Mouse (Mus musculus): ENCODE data around the gene Cry2.
"Not testable (repeated sequence)": the region's sequence is repeated elsewhere in the genome, so short reads cannot be mapped to it uniquely, and the experiment has no call there.

The Cry2 gene

DNA sequence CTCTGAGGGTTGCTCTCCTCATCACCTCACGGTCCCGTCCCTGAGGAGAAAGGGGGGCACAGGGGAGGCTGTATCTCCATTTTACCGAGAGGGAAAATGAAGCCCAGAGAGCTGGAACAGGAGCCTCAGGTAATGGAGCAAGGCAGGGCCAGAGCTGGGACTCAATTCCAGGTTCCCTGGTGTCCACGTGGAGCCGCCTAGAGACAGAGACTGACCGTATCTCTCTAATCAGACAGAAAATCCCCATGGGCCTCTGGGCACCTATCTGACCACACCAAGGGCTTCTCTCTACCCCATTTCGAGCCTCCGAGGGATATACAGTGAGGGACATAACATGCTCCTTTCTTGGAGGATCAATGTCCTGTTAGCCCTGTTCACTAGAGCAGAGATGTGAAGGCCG is 10.7 kb downstream of the Cry2 start:
- in situ Hi-C loops (cut with MboI; ENCODE audit: low sequenced_read_pairs): no loop called here

DNA sequence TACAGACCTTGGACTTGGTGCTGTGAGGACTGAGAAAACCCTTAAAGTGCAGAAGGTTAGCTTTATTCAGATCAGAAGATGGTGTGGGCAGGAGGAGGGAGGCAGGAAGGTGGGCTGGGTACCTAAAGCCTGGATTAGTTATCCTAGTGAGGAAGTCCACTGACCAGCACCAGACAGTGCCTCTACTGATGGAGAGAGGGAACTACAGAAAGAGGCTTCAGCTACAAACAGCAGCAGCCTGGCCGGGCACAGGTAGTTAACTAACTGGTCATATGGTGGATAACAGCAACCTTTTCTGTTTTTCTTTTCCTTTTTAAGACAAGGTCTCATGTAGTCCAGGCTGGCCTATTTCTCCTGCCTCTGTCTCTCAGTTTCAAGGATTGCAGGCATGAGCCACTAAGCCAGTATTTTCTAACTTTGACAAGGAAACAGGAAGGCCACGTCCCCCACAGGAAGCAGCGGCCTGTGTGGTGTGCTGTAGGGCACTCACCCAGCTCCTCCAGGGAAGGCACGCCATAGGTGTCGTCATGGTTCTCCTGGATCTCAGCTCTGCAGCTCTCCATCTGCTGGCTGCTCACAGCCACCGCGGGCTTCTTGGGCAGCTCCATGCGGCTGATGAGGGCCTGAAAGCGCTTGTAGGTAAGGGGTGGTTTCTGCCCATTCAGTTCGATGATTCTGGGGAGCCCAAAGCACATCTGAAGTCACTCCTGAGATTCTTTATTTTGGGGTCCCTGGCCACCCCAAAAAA is 11.3 kb downstream of the Cry2 start:
- in situ Hi-C loops (cut with MboI; ENCODE audit: low sequenced_read_pairs): no loop called here

DNA sequence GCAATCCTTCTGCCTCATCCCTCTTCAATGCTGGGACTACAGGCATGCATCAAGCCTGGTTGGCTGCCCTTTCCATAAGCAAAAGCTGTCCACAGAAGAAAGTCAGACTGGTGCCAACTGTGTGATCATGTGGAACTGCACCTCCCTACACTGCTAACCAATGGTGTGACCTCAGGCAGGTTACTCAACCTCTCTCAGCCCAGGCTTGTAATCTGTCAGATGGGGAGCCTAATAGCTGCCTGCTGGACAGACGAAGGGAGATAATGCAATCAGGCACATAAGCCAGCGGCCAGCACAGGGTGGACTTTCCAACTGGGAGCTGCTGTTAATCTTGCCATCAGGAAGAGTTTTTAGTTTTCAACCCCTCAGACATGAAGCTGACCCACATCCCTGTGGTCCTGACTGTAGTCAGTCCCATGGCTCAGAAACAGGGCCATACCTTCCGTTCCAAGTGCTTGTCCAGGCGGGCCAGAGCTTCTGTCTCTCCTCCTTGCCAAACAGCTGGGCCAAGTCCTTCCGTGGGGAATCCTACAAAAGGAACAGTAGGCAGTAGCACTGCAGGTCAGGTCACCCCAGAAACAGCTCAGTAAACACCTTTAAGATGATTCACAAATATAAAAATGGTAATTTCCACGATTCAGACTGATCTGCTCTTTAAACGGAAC is 12.0 kb downstream of the Cry2 start:
- in situ Hi-C loops (cut with MboI; ENCODE audit: low sequenced_read_pairs): no loop called here

DNA sequence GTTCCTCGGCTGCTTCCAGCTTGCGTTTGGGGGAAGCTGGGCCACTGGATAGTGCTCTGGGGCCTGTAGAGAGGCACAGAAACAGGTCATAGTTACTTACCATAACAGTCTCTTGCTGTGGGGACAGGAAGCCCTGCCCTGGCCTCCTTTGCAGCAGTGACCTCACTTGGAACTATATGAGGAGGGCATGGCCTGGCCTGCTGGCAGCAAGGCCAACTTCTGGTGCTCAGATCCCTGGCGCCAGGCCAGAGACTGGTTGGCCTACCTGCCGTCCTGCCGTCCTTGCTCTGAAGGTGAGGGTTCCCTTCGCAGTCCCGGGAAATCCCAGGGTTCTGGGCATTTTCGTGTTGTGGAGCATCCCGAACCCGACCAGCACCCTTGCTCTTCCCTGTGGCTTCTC is 22.1 kb downstream of the Cry2 start:
- in situ Hi-C loops (cut with MboI; ENCODE audit: low sequenced_read_pairs): no loop called here

DNA sequence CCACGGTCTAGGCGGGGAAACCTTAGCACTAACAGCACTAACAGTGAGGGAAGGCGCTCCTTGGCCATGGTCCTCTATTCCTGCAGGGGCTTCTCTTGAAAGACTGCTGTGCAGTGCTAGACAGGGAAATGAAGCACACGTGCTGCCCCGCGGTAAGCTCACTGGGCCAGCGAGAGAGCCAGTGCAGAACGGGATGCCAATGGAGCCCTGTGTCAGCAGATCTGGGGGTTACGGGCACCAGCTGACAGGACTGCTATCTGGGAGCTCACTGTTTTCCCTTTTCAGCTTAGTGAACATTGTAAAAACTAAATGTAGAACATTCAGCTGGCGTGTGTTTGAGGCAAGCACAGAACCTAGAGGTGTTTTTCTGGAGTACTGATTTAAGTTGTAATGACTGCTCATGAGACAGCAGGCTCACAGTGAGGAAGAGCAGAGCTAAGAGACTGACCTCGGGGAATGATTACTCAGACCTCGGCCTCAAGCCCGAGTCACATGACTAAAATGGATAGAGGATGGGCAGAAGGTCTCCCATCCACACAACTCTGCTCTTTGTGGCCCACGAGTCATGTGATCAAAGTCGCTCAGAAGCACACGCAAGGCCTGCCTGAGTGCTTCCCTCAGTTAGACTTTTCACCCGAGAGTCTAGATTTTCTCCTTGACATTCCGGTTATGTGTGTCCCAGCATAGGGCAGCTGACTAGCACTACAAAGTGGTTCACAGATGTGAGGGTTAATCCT is 25.4 kb downstream of the Cry2 start:
- in situ Hi-C loops (cut with MboI; ENCODE audit: low sequenced_read_pairs): no loop called here

DNA sequence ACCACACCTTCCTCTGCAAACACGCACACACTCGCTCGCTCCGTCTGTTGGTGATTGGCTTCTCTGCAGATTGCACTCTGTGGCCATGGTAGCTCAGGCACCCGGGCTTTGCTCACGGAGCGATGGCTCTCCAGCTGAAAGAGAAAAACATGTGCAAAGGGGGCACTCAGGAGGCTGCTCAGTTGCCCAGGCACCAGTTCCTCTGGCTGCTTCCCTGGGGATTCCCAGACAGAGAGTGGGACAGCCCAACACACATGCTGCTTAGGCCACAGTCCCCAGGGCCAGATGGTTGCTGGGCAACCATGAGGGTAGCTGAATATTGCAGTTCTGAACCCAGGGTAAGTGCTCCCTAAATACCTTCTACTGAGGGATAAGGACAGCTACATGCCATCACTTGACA is 28.2 kb downstream of the Cry2 start:
- in situ Hi-C loops (cut with MboI; ENCODE audit: low sequenced_read_pairs): no loop called here

DNA sequence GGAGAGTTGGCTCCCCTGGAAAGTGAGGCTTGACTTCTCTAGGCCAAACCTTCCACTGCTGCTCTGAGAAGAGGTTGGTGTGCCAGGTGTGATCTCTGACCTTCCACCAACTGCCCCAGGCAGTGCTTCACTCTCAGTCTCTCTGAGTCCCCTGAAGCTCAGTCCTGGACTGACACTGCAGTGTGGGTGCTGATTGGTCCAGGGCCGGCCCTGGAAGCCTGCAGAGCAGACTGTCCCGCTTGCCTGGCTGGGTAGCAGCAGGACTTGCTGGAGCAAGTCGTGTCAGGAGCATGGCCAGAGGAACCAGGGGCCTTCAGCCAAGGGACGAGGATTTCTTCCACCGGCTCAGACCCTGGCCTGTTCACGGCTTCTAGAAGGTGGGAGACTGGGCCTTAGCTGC is 29.1 kb downstream of the Cry2 start:
- in situ Hi-C loops (cut with MboI; ENCODE audit: low sequenced_read_pairs): no loop called here

DNA sequence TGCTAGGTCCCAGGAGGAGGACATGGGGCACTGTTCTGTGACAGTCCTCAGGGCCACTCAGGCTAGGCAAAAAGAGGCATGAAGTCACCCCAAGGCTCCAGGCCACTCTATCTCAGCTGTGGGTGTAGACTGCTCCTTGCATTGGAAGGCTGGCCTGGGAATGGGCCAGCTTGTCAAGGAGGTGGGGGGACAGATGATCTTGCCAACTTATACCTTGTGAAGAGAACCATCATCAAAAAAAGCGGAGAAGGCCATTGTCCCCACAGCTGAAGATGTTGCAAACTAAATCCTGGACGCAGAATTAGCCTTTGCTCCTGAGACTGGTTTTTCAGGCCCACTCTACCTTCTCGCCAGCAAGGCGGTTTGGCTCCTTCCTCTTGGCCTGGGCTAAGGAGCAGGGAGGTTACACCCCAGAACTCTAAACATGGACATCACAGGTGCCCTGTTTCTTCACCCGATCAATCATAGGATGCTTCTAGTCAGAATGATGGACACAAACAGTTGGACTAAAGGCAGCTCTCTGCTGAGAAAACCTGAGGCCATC is 30.0 kb downstream of the Cry2 start:
- in situ Hi-C loops (cut with MboI; ENCODE audit: low sequenced_read_pairs): no loop called here

DNA sequence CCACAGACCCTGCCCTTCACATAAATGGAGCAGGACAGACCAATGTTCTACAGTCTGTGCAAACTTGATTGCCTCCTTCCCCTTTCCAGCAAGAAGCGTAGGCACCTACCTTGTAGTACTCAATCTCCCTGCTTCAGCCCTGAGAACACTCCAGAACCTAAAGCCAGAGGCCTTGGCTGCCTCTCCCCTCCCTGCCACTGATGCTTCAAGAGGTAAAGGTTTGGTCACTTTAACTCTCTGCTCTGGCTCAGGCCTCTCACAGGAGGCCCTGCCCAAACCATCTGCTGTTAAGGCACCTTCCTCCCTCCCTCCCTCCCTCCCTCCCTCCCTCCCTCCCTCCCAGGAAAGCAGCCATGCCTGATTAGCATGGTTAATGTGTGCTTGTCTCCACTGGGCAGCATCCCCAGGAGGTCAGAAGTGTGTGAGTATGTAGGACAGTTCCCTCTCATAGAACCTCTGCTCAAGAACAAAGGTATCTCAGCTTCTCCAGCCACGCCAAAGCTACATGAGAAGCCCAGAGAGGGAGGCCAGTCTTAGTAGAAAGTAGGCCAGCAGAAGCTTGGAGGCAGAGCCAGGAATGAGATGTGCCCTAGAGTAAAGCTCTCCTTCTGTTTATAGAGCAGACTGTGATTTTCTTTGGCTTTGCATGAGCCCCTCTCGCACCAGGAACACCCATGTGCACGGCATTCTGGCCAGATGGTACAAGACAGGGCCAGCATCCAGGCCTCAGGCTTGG is 31.1 kb downstream of the Cry2 start:
- in situ Hi-C loops (cut with MboI; ENCODE audit: low sequenced_read_pairs): no loop called here

DNA sequence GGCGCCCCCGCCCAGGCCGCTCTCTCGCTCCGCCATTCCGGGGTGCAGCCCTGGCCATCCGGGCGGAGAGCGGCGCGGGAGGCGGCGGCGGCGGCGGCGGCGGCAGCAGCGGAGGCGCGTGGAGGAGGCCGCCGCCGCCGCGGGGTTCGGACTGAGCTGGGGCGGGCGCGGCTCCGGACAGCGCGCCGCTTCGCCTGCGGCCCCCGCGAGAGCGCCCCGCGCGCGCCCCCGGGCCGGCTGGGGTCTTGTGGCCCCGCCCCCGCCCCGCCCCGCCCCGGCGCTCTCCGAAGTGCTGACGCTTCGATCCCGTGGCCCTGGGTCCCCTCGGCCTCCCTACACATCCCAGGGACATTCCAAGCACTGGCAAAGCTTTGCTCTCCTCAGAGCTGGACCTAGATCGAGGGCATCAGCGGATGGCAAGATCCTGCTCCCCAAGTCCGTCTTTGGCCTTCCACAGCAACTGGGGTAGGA is 32.7 kb downstream of the Cry2 start, which contains the start of gene Mapk8ip1:
TSS of gene Mapk8ip1 (minus strand) at position 173 of the 471 bp plus-strand sequence.
- in situ Hi-C loops (cut with MboI; ENCODE audit: low sequenced_read_pairs): no loop called here

DNA sequence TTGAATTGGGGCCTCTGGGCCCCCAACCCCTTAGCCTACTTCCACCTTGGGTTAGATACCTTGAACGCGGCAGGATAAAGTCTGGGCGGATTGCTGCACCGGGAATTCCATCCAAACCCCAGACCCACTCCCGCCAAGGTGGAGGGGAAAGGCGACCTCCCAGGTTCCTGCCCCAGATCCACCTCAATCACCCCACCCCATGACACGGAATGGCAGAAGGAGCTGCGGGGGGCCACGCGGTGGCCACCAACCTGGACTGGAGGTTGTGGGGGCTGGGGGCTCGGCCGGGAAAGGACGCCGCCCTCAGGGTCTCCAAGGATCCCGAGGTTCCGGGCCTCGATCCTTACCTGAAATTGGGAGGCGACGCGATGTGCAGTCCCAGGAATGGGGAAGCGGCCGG is 33.2 kb downstream of the Cry2 start:
- in situ Hi-C loops (cut with MboI; ENCODE audit: low sequenced_read_pairs): no loop called here

DNA sequence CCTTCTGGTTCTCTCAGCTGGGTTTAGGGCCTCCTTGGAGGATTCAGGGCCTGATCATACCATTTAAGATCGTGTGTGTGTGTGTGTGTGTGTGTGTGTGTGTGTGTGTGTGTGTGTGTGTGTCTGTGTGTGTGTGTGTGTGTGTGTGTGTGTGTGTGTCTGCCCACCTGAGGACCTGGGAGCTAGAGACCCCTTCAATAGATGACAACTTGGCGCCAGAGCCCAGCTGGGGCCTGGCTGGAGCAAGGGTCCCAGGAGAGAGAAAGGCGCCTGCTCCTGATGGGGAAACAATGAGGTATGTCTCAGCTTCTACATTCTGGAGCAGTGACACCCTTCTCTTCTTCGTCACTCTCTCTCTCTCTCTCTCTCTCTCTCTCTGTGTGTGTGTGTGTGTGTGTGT is 34.0 kb downstream of the Cry2 start:
- in situ Hi-C loops (cut with MboI; ENCODE audit: low sequenced_read_pairs): not testable (repeated sequence)

DNA sequence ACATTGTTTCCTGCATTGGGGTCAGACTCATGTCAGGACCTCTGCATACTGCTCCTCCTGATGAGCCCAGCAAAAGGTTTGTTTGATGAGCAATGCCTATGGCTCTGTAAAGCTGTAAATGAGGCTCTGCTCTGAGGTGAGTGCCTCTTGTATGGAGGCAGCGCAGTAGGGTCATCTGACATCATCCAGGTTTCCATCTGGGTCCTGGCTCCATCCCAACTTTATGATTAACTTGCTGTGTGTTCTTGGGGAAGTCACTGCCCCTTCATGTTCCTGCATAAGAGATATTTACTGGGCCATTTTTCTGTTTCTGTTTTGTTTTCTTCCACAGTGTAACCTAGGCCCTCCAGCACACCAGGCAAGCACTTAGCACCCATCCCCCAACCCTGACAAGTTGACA is 36.4 kb downstream of the Cry2 start:
- in situ Hi-C loops (cut with MboI; ENCODE audit: low sequenced_read_pairs): no loop called here

DNA sequence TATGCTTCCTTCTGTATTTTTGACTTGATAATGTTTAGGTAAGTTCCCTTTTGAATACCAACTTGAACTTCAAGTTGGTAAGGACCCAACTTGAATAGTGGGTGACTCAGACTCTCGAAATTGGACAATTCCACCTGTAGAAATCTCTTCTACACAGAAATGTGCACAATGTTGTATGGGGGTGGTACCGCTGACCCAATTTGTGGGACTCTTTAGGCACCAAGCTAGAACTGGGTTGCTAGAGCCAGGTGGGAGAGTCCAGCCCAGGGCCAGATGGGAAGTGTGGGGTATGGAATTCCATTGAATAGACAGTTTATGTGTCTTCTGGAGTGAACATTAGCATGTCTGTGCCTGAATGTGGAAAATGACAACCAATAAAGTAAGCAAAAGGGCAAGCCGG is 38.3 kb downstream of the Cry2 start:
- in situ Hi-C loops (cut with MboI; ENCODE audit: low sequenced_read_pairs): no loop called here

DNA sequence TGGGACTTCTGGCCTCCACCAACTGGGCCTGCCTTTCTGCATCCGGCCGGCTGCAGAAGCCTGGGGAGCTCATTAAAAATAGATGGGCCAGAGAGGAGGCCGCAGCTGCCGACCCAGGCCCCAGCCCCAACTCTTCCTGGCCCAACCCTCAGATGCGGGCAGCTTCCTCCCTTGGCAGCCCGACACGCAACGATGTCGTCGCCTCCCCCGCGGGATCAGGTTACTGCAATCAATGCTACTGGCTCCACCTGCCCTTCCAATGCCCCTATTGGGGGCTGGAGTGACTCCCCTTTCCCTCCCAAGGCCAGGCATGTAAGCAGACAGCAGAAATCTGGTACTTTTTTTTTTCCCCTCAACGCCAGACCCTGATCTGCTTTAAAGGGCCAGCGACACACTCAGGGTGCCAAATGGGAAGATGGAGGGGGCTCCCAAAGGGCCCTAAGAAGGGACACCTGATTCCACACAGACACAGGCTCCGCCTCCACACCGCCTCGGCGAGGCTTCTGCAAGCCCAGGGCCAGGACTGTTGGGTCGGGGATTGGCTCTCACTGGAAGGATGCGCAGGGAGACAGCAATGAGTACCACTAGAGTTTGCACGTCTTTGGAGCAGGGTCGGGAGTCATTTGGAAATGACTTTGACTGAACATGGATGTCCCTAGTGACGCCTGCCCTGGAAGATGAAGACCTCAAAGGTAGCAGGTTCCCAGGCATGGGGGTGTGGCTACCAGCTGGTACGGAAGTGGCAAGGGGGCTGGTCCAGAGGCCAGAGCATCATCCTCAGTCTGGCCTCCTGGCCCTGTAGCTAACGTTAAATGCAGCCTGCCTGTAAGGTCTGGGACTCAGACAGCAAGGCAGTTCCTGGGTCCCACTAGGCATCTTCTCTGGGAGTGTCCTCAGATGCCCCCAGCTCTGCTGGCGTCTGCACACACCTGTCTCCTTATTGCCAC is 41.3 kb downstream of the Cry2 start:
- in situ Hi-C loops (cut with MboI; ENCODE audit: low sequenced_read_pairs): no loop called here

DNA sequence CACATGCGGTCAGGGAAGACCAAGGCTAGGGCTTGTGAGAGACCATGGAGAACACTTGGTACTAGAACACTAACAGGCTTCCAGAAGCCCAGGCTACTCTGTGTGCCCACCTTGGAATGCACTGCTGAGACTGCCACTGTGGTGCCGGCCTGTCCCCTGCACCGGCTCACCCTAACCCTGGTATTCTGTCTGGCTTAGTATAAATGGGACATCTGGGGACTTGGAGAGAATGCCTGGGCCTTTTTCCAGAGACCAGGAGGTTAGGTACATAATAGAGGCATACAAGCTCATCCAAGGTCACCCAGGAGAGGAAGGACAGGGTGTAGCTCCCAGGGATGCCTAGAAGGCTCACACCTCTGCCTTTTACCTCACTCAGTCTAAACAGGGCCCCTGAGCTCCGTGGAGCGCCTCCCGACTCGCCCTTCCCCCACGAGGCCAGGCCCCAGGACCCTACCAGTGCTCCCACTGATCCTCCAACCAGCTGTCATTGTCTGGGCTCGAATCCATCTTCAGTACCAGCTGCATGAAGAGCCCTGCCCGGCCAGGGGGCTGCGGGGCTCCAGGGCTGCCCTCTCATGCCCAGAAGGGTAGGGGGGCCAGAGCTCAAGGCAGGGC is 42.0 kb downstream of the Cry2 start:
- in situ Hi-C loops (cut with MboI; ENCODE audit: low sequenced_read_pairs): no loop called here

DNA sequence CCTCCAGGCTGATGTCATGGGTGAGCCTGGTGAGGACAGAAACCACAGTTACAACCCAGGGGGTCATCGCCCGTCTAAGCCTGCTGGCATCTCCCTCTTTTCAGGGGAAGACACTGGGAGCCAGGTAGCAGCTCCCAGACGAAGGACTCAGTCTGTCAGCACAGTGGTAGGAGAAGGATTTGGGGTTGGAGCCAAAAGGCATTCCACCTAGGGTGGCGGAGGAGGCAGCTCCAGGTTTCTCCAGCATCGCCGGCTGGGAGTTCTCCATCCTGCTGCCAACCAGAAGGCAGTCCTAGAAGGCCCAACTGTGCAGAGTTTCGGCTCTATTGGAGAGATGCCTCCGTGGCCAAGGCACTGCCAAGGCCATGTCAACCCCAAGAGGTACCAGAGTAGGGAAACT is 42.7 kb downstream of the Cry2 start:
- in situ Hi-C loops (cut with MboI; ENCODE audit: low sequenced_read_pairs): no loop called here

DNA sequence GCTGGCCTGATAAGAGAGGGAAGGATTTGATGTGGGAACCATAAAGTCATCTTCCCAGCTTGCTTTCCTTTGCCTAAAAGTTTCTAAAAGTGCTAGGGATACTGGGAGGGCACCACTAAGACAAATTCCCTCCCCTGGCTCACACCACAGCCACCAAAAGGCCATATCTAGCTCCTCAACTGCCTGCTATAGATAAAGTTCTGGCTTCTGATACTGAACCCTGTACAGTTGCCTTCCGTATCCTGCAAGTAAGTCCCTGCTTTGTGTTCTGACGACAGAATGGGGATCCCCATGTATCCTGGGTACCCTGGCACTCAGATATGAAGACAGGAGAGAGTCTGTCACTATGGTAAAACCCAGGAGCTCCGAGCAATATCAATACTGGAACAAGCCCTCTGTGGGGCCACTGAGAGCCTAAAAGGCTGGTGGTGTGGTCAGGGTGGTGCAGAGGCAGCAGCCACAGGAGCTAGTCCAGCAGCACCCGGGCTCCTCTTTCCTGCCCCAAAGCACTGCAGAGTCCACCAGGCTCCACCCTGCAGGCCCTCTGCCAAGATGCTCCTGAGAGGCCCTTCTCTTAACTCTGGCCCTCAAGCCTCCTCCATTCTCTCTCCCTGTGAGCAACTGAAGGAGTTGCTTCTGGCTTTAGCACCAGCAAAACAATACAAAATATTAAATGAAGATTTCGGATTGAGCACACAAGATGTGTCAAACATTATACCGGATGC is 43.5 kb downstream of the Cry2 start:
- in situ Hi-C loops (cut with MboI; ENCODE audit: low sequenced_read_pairs): no loop called here

DNA sequence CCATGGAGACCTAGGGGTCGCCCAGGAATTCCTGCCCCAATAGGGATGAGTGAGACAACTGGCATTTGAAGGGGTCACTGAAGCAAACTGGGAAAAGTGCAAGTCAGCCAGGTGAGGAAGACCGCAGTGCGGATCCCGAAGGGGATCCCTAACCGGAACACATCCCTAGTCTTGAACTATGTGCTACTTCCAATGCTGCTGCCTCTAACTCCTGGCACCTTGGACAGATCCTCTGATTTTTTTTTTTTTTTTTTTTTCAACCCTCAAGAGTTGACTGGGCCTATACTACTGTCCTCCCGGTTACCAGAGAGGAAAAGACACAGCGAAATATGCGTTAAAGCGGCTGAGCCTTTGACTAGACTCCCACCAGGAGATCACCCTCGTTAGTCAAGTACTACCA is 44.2 kb downstream of the Cry2 start:
- in situ Hi-C loops (cut with MboI; ENCODE audit: low sequenced_read_pairs): no loop called here
